Mouse (Mus musculus) myocyte (in vitro differentiated cells): ENCODE results near the gene Hrct1.

Experiments used
- E2F4 ChIP-seq: IDR thresholded peaks from one replicate; pipeline ENCODE4 v1.6.1; 2011; ENCODE audit warnings: mild to moderate bottlenecking, control low read depth, moderate library complexity; ENCODE audit not compliant: insufficient read depth
- MYOG ChIP-seq, 3 experiments: IDR thresholded peaks; one replicate each; pipeline ENCODE4 v1.6.1; 2011; ENCODE audit warnings: control low read depth in 2 of 3, low read depth in 2 of 3, mild to moderate bottlenecking in 2 of 3; ENCODE audit not compliant: insufficient read length in 2 of 3, control insufficient read depth in 1 of 3, insufficient read depth in 1 of 3
- POLR2A ChIP-seq: IDR thresholded peaks from one replicate; pipeline ENCODE4 v1.6.1; 2011; ENCODE audit warnings: low read depth, mild to moderate bottlenecking, control low read depth, moderate library complexity; ENCODE audit not compliant: insufficient read length
- REST ChIP-seq: IDR thresholded peaks from one replicate; pipeline ENCODE4 v1.6.1; 2011; ENCODE audit warnings: mild to moderate bottlenecking, control low read depth, moderate library complexity; ENCODE audit not compliant: insufficient read depth, insufficient read length
- TCF12 ChIP-seq: IDR thresholded peaks from one replicate; pipeline ENCODE4 v1.6.1; 2011; ENCODE audit warnings: mild to moderate bottlenecking, control low read depth; ENCODE audit not compliant: poor library complexity, insufficient read depth, severe bottlenecking
- TCF3 ChIP-seq: IDR thresholded peaks from one replicate; pipeline ENCODE4 v1.6.1; 2011; ENCODE audit warnings: low read depth, control low read depth; ENCODE audit not compliant: insufficient read length
- USF1 ChIP-seq: IDR thresholded peaks from one replicate; pipeline ENCODE4 v1.6.1; 2011; ENCODE audit warnings: low read depth, mild to moderate bottlenecking, control low read depth, moderate library complexity

- no peak for TF ChIP-seq USF1
- TF ChIP-seq POLR2A, result no peak
- no peak for TF ChIP-seq E2F4
- no peak for TF ChIP-seq TCF12
- no peak for TF ChIP-seq REST
- TF ChIP-seq MYOG (IDR thresholded peaks at IDR 0.05; ENCODE audit: control insufficient read depth in 1 of 3, insufficient read depth in 1 of 3, insufficient read length in 2 of 3, low read depth in 2 of 3), result no peak
- no peak for TF ChIP-seq TCF3
Measured at GRCm38 (mm10) chr4:43772304-43772703, 45.3 kb downstream of the Hrct1 start.
